30 mouse cellular contexts compared by ENCODE assay signal in genomic region chr16:78830957-78831356, GRCm38 (mm10).
DNase-seq lines count a peak whose midpoint lies in the region; ATAC-seq and TF ChIP-seq lines count a peak whose summit lies in the region.
"Had no signal": no experiment of that assay in that cellular context is flagged by ENCODE, and none has a peak within 500 bp of the region (broad histone marks: within the 10 kb centered on the region; RNA-seq: fewer than 3 reads in every experiment).

No protein-coding gene starts in this region.

- DNase-seq in forebrain, embryonic 14.5 days (ENCODE audit: low spot score) = peak; percentile 38
- no peak for DNase-seq in forebrain, embryonic 10.5 days (ENCODE audit: extremely low spot score, low spot score)
- peak; percentile 19 for DNase-seq in gastrocnemius, adult 2 months
- no peak for DNase-seq in gastrocnemius, postnatal 10 days
- no peak for DNase-seq in stomach, postnatal 0 days (ENCODE audit: low spot score)
- DNase-seq in frontal cortex, postnatal 10 days (ENCODE audit: low spot score in 2 of 2) = no peak
- DNase-seq: adrenal gland, postnatal 14 days; cerebellum, adult 2 months; cerebellum, postnatal 25 days; heart, adult 2 months; heart, postnatal 4 days; kidney, adult 11 months; kidney, postnatal 14 days; layer of hippocampus, adult 9-11 months; lung, postnatal 4 days; retina, postnatal 1 day; right cerebral cortex, postnatal 14 days; spleen, adult 18-20 months; thymus, postnatal 4 days had no signal

- H3K4me1 ChIP-seq in forebrain, embryonic 14.5 days (ENCODE audit: control insufficient read depth, insufficient read depth, low read length) = 0 out of 2 replicates have a peak, but pooled peaks cover 4% of the 10 kb centered on the region
- 0 out of 2 replicates have a peak, but pooled peaks cover 3% of the 10 kb centered on the region for H3K4me1 ChIP-seq in forebrain, embryonic 10.5 days
- no peaks in the 10 kb centered on the region for H3K4me1 ChIP-seq in stomach, embryonic 15.5 days
- H3K4me1 ChIP-seq in stomach, postnatal 0 days (replicated peaks; ENCODE audit: control insufficient read depth, insufficient read depth) = no peaks in the 10 kb centered on the region
- H3K4me1 ChIP-seq in stomach, embryonic 16.5 days (ENCODE audit: control insufficient read depth, insufficient read depth, low read length) = no peaks in the 10 kb centered on the region
- H3K4me1 ChIP-seq: embryonic facial prominence, embryonic 12.5 days; heart, embryonic 12.5 days; hindbrain, embryonic 13.5 days; megakaryocyte, embryonic 14.5 days had no signal

- H3K4me2 ChIP-seq in forebrain, embryonic 14.5 days (ENCODE audit: low read length) = no peak overlapping the region
- no peak overlapping the region for H3K4me2 ChIP-seq in stomach, embryonic 15.5 days
- no peak overlapping the region for H3K4me2 ChIP-seq in stomach, postnatal 0 days (replicated peaks; ENCODE audit: low read depth)
- H3K4me2 ChIP-seq in stomach, embryonic 16.5 days (ENCODE audit: low read depth, low read length) = no peak overlapping the region
- H3K4me2 ChIP-seq: embryonic facial prominence, embryonic 12.5 days; heart, embryonic 12.5 days; hindbrain, embryonic 13.5 days; liver, embryonic 11.5 days; midbrain, embryonic 12.5 days; neural tube, embryonic 13.5 days had no signal

- no peak for TF ChIP-seq CTCF in gastrocnemius, adult 2 months (IDR thresholded peaks at IDR 0.05)
- TF ChIP-seq CTCF in stomach, postnatal 0 days (IDR thresholded peaks at IDR 0.05; ENCODE audit: low read depth) = no peak

- no peaks in the 10 kb centered on the region for H3K27me3 ChIP-seq in forebrain, embryonic 14.5 days (replicated peaks; ENCODE audit: control insufficient read depth, insufficient read depth, low read length)
- no peaks in the 10 kb centered on the region for H3K27me3 ChIP-seq in forebrain, embryonic 10.5 days (ENCODE audit: poor library complexity, severe bottlenecking)
- H3K27me3 ChIP-seq in stomach, embryonic 15.5 days (replicated peaks) = no peaks in the 10 kb centered on the region
- no peaks in the 10 kb centered on the region for H3K27me3 ChIP-seq in stomach, postnatal 0 days (ENCODE audit: control insufficient read depth, insufficient read depth, low read length)
- H3K27me3 ChIP-seq in stomach, embryonic 16.5 days (ENCODE audit: control insufficient read depth, insufficient read depth, low read length) = no peaks in the 10 kb centered on the region
- H3K27me3 ChIP-seq: embryonic facial prominence, embryonic 12.5 days; heart, embryonic 12.5 days; hindbrain, embryonic 13.5 days; megakaryocyte, embryonic 14.5 days; midbrain, embryonic 12.5 days; neural tube, embryonic 13.5 days; Patski had no signal

- no peaks in the 10 kb centered on the region for H3K9me3 ChIP-seq in forebrain, embryonic 14.5 days (replicated peaks; ENCODE audit: control insufficient read depth, low read length)
- no peaks in the 10 kb centered on the region for H3K9me3 ChIP-seq in forebrain, embryonic 10.5 days
- no peaks in the 10 kb centered on the region for H3K9me3 ChIP-seq in stomach, embryonic 15.5 days
- no peaks in the 10 kb centered on the region for H3K9me3 ChIP-seq in stomach, postnatal 0 days (ENCODE audit: control insufficient read depth, low read length)
- no peaks in the 10 kb centered on the region for H3K9me3 ChIP-seq in stomach, embryonic 16.5 days (replicated peaks; ENCODE audit: control insufficient read depth, low read length)
- H3K9me3 ChIP-seq: embryonic facial prominence, embryonic 12.5 days; heart, embryonic 12.5 days; hindbrain, embryonic 13.5 days; megakaryocyte, embryonic 14.5 days; midbrain, embryonic 12.5 days; neural tube, embryonic 13.5 days had no signal

- H3K4me3 ChIP-seq in forebrain, embryonic 14.5 days (ENCODE audit: low read depth, low read length) = no peak overlapping the region
- no peak overlapping the region for H3K4me3 ChIP-seq in forebrain, embryonic 10.5 days
- H3K4me3 ChIP-seq in gastrocnemius, adult 2 months = no peak overlapping the region
- no peak overlapping the region for H3K4me3 ChIP-seq in stomach, embryonic 15.5 days (replicated peaks)
- H3K4me3 ChIP-seq in stomach, postnatal 0 days (ENCODE audit: low read depth, low read length) = no peak overlapping the region
- no peak overlapping the region for H3K4me3 ChIP-seq in stomach, embryonic 16.5 days (replicated peaks; ENCODE audit: low read length)
- H3K4me3 ChIP-seq: embryonic facial prominence, embryonic 12.5 days; erythroblast, embryonic 14.5 days; heart, adult 2 months; heart, embryonic 12.5 days; hindbrain, embryonic 13.5 days; megakaryocyte, embryonic 14.5 days; midbrain, embryonic 12.5 days; neural tube, embryonic 13.5 days had no signal

- ATAC-seq in forebrain, embryonic 14.5 days = no peak
- ATAC-seq in stomach, embryonic 15.5 days (ENCODE audit: insufficient read depth, low FRiP score, low read depth) = no peak; the same call in 1 of the 2 replicates
- ATAC-seq in stomach, postnatal 0 days (ENCODE audit: low FRiP score, low TSS enrichment) = no peak; the same call in 1 of the 2 replicates
- ATAC-seq in stomach, embryonic 16.5 days (ENCODE audit: insufficient read depth, low FRiP score) = no peak; the same call in 1 of the 2 replicates
- ATAC-seq: Patski had no signal

- H3K9ac ChIP-seq in forebrain, embryonic 14.5 days (ENCODE audit: low read length) = no peak overlapping the region
- H3K9ac ChIP-seq in stomach, embryonic 15.5 days = no peak overlapping the region
- H3K9ac ChIP-seq in stomach, postnatal 0 days (ENCODE audit: low read length) = no peak overlapping the region
- no peak overlapping the region for H3K9ac ChIP-seq in stomach, embryonic 16.5 days (ENCODE audit: low read length)
- H3K9ac ChIP-seq: embryonic facial prominence, embryonic 12.5 days; heart, embryonic 12.5 days; hindbrain, embryonic 13.5 days; midbrain, embryonic 12.5 days; neural tube, embryonic 13.5 days had no signal

- H3K36me3 ChIP-seq in forebrain, embryonic 14.5 days (ENCODE audit: control insufficient read depth, insufficient read depth, low read length) = no peaks in the 10 kb centered on the region
- no peaks in the 10 kb centered on the region for H3K36me3 ChIP-seq in forebrain, embryonic 10.5 days (replicated peaks)
- no peaks in the 10 kb centered on the region for H3K36me3 ChIP-seq in stomach, embryonic 15.5 days
- H3K36me3 ChIP-seq in stomach, postnatal 0 days (ENCODE audit: control insufficient read depth, insufficient read depth, low read length) = no peaks in the 10 kb centered on the region
- no peaks in the 10 kb centered on the region for H3K36me3 ChIP-seq in stomach, embryonic 16.5 days (ENCODE audit: control insufficient read depth, insufficient read depth, low read length)
- H3K36me3 ChIP-seq: embryonic facial prominence, embryonic 12.5 days; heart, embryonic 12.5 days; hindbrain, embryonic 13.5 days; midbrain, embryonic 12.5 days; neural tube, embryonic 13.5 days had no signal

- intact Hi-C loops in gastrocnemius, adult 2 months (cut with DNase I) = no loop called here

- no peak for TF ChIP-seq EP300 in stomach, postnatal 0 days (optimal IDR thresholded peaks at IDR 0.05)

- no peak overlapping the region for H3K27ac ChIP-seq in forebrain, embryonic 14.5 days (ENCODE audit: low read depth, low read length)
- H3K27ac ChIP-seq in forebrain, embryonic 10.5 days = no peak overlapping the region
- H3K27ac ChIP-seq in gastrocnemius, adult 2 months = peak overlapping the region; percentile 20; the same call in 1 of the 2 replicates
- H3K27ac ChIP-seq in stomach, embryonic 15.5 days = peak overlapping the region; percentile 26; the same call in 1 of the 2 replicates
- no peak overlapping the region for H3K27ac ChIP-seq in stomach, postnatal 0 days (replicated peaks)
- H3K27ac ChIP-seq in stomach, embryonic 16.5 days (ENCODE audit: low read length) = peak overlapping the region; percentile 64; the same call in 1 of the 2 replicates
- H3K27ac ChIP-seq: embryonic facial prominence, embryonic 12.5 days; heart, adult 2 months; hindbrain, embryonic 13.5 days; midbrain, embryonic 12.5 days; neural tube, embryonic 13.5 days had no signal

- WGBS in forebrain, embryonic 14.5 days = 75% methylated on average over 7 of the region's 7 CpGs
- WGBS in forebrain, embryonic 10.5 days = 88% methylated on average over 7 of the region's 7 CpGs
- WGBS in stomach, embryonic 15.5 days = 62% methylated on average over 7 of the region's 7 CpGs
- WGBS in stomach, postnatal 0 days = 52% methylated on average over 7 of the region's 7 CpGs
- 53% methylated on average over 7 of the region's 7 CpGs for WGBS in stomach, embryonic 16.5 days

Comparison
In these comparisons a context has a peak if more than half of its experiments do, and no peak if none do; other contexts are left out.
1. DNase-seq: peak in forebrain, embryonic 14.5 days (single experiment) and gastrocnemius, adult 2 months (single experiment); none in forebrain, embryonic 10.5 days (single experiment), gastrocnemius, postnatal 10 days (single experiment), stomach, postnatal 0 days (single experiment) and frontal cortex, postnatal 10 days (0 of 2).
2. H3K27ac ChIP-seq: peak in gastrocnemius, adult 2 months (single experiment), stomach, embryonic 15.5 days (single experiment) and stomach, embryonic 16.5 days (single experiment); none in forebrain, embryonic 14.5 days (single experiment), forebrain, embryonic 10.5 days (single experiment) and stomach, postnatal 0 days (single experiment).